Mouse (Mus musculus): ENCODE results near the gene Rgs13. TPM values are rescaled to one million over a fixed set of nuclear protein-coding genes. Genes with fewer than 3 reads are reported as not detected.
A peak's percentile ranks its signal among the peaks of the same experiment; 100 is the strongest.

Gene Rgs13
- 1.5 and 2.5 TPM in 2 replicates for polyA plus RNA-seq (2016; fragmentation: Nextera tagmentation; extraction: Ambion mirVana)

DNA sequence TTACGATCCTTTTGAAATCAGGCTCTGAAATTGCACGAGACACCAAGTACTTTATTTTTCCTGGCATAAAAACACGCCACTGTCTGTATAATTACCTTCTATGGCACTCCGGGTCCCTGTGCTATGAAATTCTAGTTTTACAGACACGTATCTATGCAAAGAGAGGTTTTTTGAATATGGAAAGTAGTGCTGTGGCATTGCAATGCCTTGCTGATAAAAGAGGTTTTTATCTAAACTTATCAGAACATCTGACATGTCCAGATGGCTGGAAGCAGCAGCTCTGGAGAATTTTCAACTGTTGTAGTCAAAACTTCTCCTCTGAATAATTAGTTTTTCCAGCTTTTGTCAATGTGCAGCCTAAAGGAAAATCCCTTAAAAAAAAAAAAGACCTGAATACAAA, at the start of gene Rgs13:
Gene Rgs13, minus strand, starts transcription at position 207 of the 400 bp plus-strand sequence.
- WGBS, result 58% methylated on average over 5 of the region's 5 CpGs
- Histone ChIP-seq H3K9me3 (replicated peaks) (no peaks in the 10 kb centered on the region), H3K4me3 (no peak within 1 kb of the TSS), H3K36me3 (no peaks in the 10 kb centered on the region), H3K27ac (replicated peaks) (peak within 1 kb of the TSS; percentile 46), H3K27me3 (ENCODE audit: low read depth, poor library complexity, severe bottlenecking) (0 out of 2 replicates have a peak, but pooled peaks cover 9% of the 10 kb centered on the region), H3K4me1 (peaks cover 24% of the 10 kb centered on the region)
- DNase-seq (ENCODE audit: low spot score), result no peak

DNA sequence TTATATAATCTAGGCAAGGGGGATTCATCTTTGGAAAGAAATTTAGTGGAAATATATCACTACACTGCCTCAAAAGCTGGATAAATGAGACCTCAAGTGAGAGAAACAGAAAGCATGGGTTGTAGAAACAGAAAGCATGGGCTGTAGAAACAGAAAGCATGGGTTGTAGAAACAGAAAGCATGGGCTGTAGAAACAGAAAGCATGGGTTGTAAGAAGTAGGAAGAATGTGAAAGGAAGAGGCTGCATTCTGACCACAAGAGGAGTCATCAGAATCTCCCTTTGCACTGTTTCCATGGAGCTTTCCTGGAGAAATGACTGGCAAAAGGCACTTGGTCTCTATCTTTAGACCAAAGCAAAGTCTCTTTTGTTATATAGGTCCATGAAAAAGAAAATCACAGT, 38.1 kb upstream of the Rgs13 start:
- no peaks in the 10 kb centered on the region for H3K36me3 ChIP-seq
- H3K9me3 ChIP-seq (replicated peaks), result no peaks in the 10 kb centered on the region
- DNase-seq (ENCODE audit: low spot score), result no peak
- H3K4me3 ChIP-seq, result no peak overlapping the region
- no peak overlapping the region for H3K27ac ChIP-seq (replicated peaks)
- no peaks in the 10 kb centered on the region for H3K27me3 ChIP-seq (ENCODE audit: low read depth, poor library complexity, severe bottlenecking)
- H3K4me1 ChIP-seq, result no peaks in the 10 kb centered on the region

- H3K4me3 ChIP-seq, result no peak overlapping the region
- no peaks in the 10 kb centered on the region for H3K27me3 ChIP-seq (ENCODE audit: low read depth, poor library complexity, severe bottlenecking)
- H3K4me1 ChIP-seq, result no peaks in the 10 kb centered on the region
- H3K36me3 ChIP-seq, result no peaks in the 10 kb centered on the region
- WGBS, result 82% methylated on average over 3 of the region's 3 CpGs
- no peak for DNase-seq (ENCODE audit: low spot score)
- no peaks in the 10 kb centered on the region for H3K9me3 ChIP-seq (replicated peaks)
- H3K27ac ChIP-seq (replicated peaks), result no peak overlapping the region
Observed at GRCm38 (mm10) chr1:144210912-144211311, 33.7 kb upstream of the Rgs13 start.

- H3K36me3 ChIP-seq, result no peaks in the 10 kb centered on the region
- H3K4me1 ChIP-seq, result no peaks in the 10 kb centered on the region
- no peak overlapping the region for H3K27ac ChIP-seq (replicated peaks)
- H3K27me3 ChIP-seq (ENCODE audit: low read depth, poor library complexity, severe bottlenecking), result no peaks in the 10 kb centered on the region
- H3K9me3 ChIP-seq (replicated peaks), result no peaks in the 10 kb centered on the region
- DNase-seq (ENCODE audit: low spot score), result no peak
- 80% methylated on average over 7 of the region's 7 CpGs for WGBS
- no peak overlapping the region for H3K4me3 ChIP-seq
Observed at GRCm38 (mm10) chr1:144206281-144207061, 29.3 kb upstream of the Rgs13 start.

- Histone ChIP-seq H3K4me3 (no peak overlapping the region), H3K27me3 (ENCODE audit: low read depth, poor library complexity, severe bottlenecking) (no peaks in the 10 kb centered on the region), H3K9me3 (replicated peaks) (no peaks in the 10 kb centered on the region), H3K27ac (replicated peaks) (no peak overlapping the region), H3K36me3 (no peaks in the 10 kb centered on the region), H3K4me1 (no peaks in the 10 kb centered on the region)
- WGBS, result 95% methylated on average over 2 of the region's 2 CpGs
- DNase-seq (ENCODE audit: low spot score), result no peak
Observed at GRCm38 (mm10) chr1:144204766-144205165, 27.6 kb upstream of the Rgs13 start.

DNA sequence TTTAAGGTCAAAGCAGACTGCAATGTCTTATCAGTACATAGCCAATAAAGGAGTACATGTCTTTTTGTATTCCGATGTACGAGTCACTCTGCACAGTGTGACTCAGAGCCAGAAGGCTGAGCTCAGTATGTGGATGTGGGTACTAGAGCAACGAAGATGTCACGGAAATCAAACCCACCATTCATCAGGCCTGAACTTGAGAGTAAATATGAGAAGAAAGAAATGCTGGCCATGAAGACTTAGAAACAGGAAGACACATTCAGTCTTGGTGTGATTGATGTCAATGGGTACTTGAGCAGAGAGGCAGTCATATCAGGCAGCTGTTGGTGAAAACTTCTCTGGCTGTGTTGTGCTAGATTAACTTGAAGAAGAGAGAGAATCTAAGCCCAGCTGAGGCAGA, 25.8 kb upstream of the Rgs13 start:
- H3K27me3 ChIP-seq (ENCODE audit: low read depth, poor library complexity, severe bottlenecking), result no peaks in the 10 kb centered on the region
- no peaks in the 10 kb centered on the region for H3K36me3 ChIP-seq
- no peak overlapping the region for H3K4me3 ChIP-seq
- H3K9me3 ChIP-seq (replicated peaks), result no peaks in the 10 kb centered on the region
- H3K4me1 ChIP-seq, result no peaks in the 10 kb centered on the region
- no peak for DNase-seq (ENCODE audit: low spot score)
- 98% methylated on average over 4 of the region's 4 CpGs for WGBS
- H3K27ac ChIP-seq (replicated peaks), result no peak overlapping the region

GRCm38 (mm10) chr1:144200496-144200895, 23.3 kb upstream of the Rgs13 start:
- H3K4me1 ChIP-seq, result no peaks in the 10 kb centered on the region
- no peak overlapping the region for H3K4me3 ChIP-seq
- no peak for DNase-seq (ENCODE audit: low spot score)
- no peaks in the 10 kb centered on the region for H3K36me3 ChIP-seq
- no peaks in the 10 kb centered on the region for H3K9me3 ChIP-seq (replicated peaks)
- H3K27me3 ChIP-seq (ENCODE audit: low read depth, poor library complexity, severe bottlenecking), result no peaks in the 10 kb centered on the region
- 86% methylated on average over 2 of the region's 2 CpGs for WGBS
- no peak overlapping the region for H3K27ac ChIP-seq (replicated peaks)

- Histone ChIP-seq H3K9me3 (replicated peaks) (no peaks in the 10 kb centered on the region), H3K27me3 (ENCODE audit: low read depth, poor library complexity, severe bottlenecking) (no peaks in the 10 kb centered on the region), H3K36me3 (no peaks in the 10 kb centered on the region), H3K27ac (replicated peaks) (no peak overlapping the region), H3K4me1 (no peaks in the 10 kb centered on the region), H3K4me3 (no peak overlapping the region)
- 79% methylated on average over 1 of the region's 1 CpGs for WGBS
- no peak for DNase-seq (ENCODE audit: low spot score)
Observed at GRCm38 (mm10) chr1:144199538-144199937, 22.4 kb upstream of the Rgs13 start.

DNA sequence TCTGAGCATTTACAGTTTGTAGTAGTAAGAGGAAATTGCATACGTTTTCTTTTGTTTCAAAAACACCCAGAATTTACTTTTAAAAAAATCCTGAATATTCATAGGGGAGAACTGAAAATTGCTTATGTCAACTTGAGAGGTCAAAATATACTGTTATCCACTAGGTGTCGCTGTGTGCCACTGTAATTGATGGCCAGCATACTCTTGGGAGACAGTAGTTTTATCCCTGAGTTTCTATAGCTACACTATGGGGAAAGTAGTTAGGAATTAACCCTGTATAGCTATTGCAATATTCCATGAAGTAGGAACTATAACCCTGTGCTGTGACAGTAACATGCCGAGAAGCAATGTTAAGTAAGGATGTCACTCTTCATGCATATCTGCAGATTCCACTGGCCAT, 20.5 kb upstream of the Rgs13 start:
- H3K4me3 ChIP-seq, result no peak overlapping the region
- no peaks in the 10 kb centered on the region for H3K4me1 ChIP-seq
- no peak overlapping the region for H3K27ac ChIP-seq (replicated peaks)
- WGBS, result 24% methylated on average over 3 of the region's 3 CpGs
- no peaks in the 10 kb centered on the region for H3K9me3 ChIP-seq (replicated peaks)
- H3K36me3 ChIP-seq, result no peaks in the 10 kb centered on the region
- DNase-seq (ENCODE audit: low spot score), result peak; percentile 37
- H3K27me3 ChIP-seq (ENCODE audit: low read depth, poor library complexity, severe bottlenecking), result no peaks in the 10 kb centered on the region

DNA sequence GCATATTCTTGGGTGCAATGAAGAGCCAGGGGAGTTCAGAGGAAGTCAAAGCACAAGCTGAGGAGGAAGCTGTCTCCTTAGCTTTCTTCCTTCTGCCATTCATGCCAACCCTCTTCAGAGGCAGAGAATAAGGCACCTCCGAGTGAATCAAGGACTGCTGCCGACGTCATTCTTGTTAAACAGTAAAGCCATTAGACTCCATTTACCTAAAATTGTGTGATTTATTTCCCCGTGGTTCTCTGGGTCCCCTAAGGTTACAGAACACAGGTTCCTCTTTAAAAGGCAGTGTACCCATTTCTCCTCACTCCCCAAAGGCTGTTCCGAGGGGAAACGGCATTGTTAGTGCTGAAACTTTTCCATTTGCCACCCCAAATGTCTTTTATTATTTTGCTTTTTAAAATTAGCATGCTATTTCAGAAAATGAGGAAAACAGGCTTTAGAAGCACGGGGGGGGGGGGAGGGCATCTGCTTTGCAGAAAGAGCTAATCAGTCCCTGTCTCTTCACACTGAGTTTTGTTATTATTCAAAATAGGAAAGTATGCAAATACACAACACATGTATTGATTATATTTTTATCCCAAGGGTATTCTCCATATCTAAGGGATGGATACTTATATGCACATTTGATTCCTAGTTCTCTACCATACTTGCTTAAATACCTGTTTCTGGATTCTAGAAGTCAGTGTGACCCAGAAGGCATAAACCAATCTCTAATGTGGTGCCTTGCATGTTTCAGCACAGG, 9.7 kb upstream of the Rgs13 start:
- no peaks in the 10 kb centered on the region for H3K4me1 ChIP-seq
- 71% methylated on average over 7 of the region's 7 CpGs for WGBS
- no peak overlapping the region for H3K4me3 ChIP-seq
- H3K9me3 ChIP-seq (replicated peaks), result no peaks in the 10 kb centered on the region
- no peaks in the 10 kb centered on the region for H3K36me3 ChIP-seq
- DNase-seq (ENCODE audit: low spot score), result no peak
- no peak overlapping the region for H3K27ac ChIP-seq (replicated peaks)
- H3K27me3 ChIP-seq (ENCODE audit: low read depth, poor library complexity, severe bottlenecking), result no peaks in the 10 kb centered on the region

GRCm38 (mm10) chr1:144184955-144185715, 8.0 kb upstream of the Rgs13 start:
- no peaks in the 10 kb centered on the region for H3K36me3 ChIP-seq
- H3K4me3 ChIP-seq, result no peak overlapping the region
- no peak for DNase-seq (ENCODE audit: low spot score)
- H3K4me1 ChIP-seq, result no peaks in the 10 kb centered on the region
- no peaks in the 10 kb centered on the region for H3K27me3 ChIP-seq (ENCODE audit: low read depth, poor library complexity, severe bottlenecking)
- no peak overlapping the region for H3K27ac ChIP-seq (replicated peaks)
- WGBS, result 80% methylated on average over 4 of the region's 4 CpGs
- no peaks in the 10 kb centered on the region for H3K9me3 ChIP-seq (replicated peaks)

GRCm38 (mm10) chr1:144183622-144184021, 6.5 kb upstream of the Rgs13 start:
- no peak for DNase-seq (ENCODE audit: low spot score)
- H3K9me3 ChIP-seq (replicated peaks), result no peaks in the 10 kb centered on the region
- H3K27ac ChIP-seq (replicated peaks), result no peak overlapping the region
- H3K36me3 ChIP-seq, result no peaks in the 10 kb centered on the region
- no peak overlapping the region for H3K4me3 ChIP-seq
- H3K27me3 ChIP-seq (ENCODE audit: low read depth, poor library complexity, severe bottlenecking), result 0 out of 2 replicates have a peak, but pooled peaks cover 7% of the 10 kb centered on the region
- H3K4me1 ChIP-seq, result peaks cover 1% of the 10 kb centered on the region; the same call in 1 of the 2 replicates

Data from midbrain, embryonic 10.5 days (tissue).